Mouse (Mus musculus): ENCODE measurements at regions not wholly inside any gene's neighbourhood (a gene's known extent, or its start where the extent isn't known, plus 50 kb on each side); places are given as distances from the start of the nearest gene placed in this dataset.

GRCm38 (mm10) chr1:177531791-177532190, 89.6 kb downstream of the Zbtb18 start:
- TF ChIP-seq MAZ (IDR thresholded peaks at IDR 0.05; ENCODE audit: low read depth, low read length): no peak
- TF ChIP-seq TBP (conservative IDR thresholded peaks at IDR 0.05; ENCODE audit: low read depth, low read length): no peak
- no peak for TF ChIP-seq ZKSCAN1 (IDR thresholded peaks at IDR 0.05; ENCODE audit: borderline replicate concordance, low read depth, low read length)
- TF ChIP-seq CHD2 (IDR thresholded peaks at IDR 0.05; ENCODE audit: low read length): no peak
- no peak for TF ChIP-seq TCF12 (IDR thresholded peaks at IDR 0.05; ENCODE audit: low read depth, low read length)
- no peak for TF ChIP-seq MXI1 (IDR thresholded peaks at IDR 0.05; ENCODE audit: low read depth, low read length)
- TF ChIP-seq POLR2AphosphoS2 (IDR thresholded peaks at IDR 0.05; ENCODE audit: low read depth, low read length): no peak
- no peak for TF ChIP-seq PAX5 (IDR thresholded peaks at IDR 0.05; ENCODE audit: low read length)
- no peak for TF ChIP-seq SIN3A (IDR thresholded peaks at IDR 0.05; ENCODE audit: low read length)
- no peak for TF ChIP-seq CTCF (conservative IDR thresholded peaks at IDR 0.05 in 1 of 2, IDR thresholded peaks at IDR 0.05 in 1 of 2; ENCODE audit: low read depth in 2 of 2, low read length in 2 of 2)
- TF ChIP-seq MAX (IDR thresholded peaks at IDR 0.05; ENCODE audit: low read length): no peak
- no peak for TF ChIP-seq MAFK (IDR thresholded peaks at IDR 0.05; ENCODE audit: insufficient replicate concordance, low read length)
- TF ChIP-seq MEF2A (IDR thresholded peaks at IDR 0.05; ENCODE audit: borderline replicate concordance, low read depth, low read length): no peak
- no peak for TF ChIP-seq HCFC1 (IDR thresholded peaks at IDR 0.05; ENCODE audit: low read depth, low read length)
- TF ChIP-seq KAT2A (IDR thresholded peaks at IDR 0.05; ENCODE audit: insufficient replicate concordance, low read length): no peak
- TF ChIP-seq ZNF384 (IDR thresholded peaks at IDR 0.05; ENCODE audit: low read depth, low read length): no peak
- in situ Hi-C loops (cut with MboI; ENCODE audit: low pct_ligation_motif_present, low pct_unique_long_range_greater_than_20kb, low sequenced_read_pairs): no loop called here
- DNase-seq (ENCODE audit: extremely low read depth): no peak

DNA sequence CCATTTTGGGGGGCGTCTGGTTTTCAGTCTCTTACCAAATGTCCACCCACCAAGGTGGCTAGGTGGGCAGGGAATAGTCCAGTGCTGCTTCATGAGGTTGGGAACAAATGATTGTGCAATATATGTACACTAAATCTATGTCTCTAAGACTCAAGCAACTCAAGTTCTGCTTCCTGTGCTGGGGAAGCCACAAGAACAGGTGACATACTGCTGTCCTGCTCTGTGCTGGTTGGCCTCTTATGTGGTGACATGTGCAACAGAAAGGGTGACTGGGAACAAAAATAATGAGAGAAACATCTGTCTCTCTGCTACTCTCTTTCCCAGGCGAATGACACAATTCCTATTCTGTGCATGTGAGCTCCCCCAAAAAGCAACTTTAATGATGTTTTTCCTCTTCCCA, 90.5 kb downstream of the Zbtb18 start:
- no peak overlapping the region for H3K4me2 ChIP-seq (ENCODE audit: insufficient read depth, low read depth, poor library complexity, severe bottlenecking)
- H3K36me3 ChIP-seq (replicated peaks in 1 of 2; ENCODE audit: control insufficient read depth in 1 of 2, insufficient read depth in 1 of 2, low read length in 1 of 2): no peaks in the 10 kb centered on the region
- dilution Hi-C loops (cut with MboI; ENCODE audit: extremely low pct_ligation_motif_present, extremely low pct_unique_long_range_greater_than_20kb, low sequenced_read_pairs) (no loop called here), in situ Hi-C loops (cut with MboI; ENCODE audit: low pct_ligation_motif_present, low pct_unique_long_range_greater_than_20kb, low sequenced_read_pairs) (no loop called here)
- H3K9me3 ChIP-seq (replicated peaks; ENCODE audit: low read length): no peaks in the 10 kb centered on the region
- TF ChIP-seq IRF4 (IDR thresholded peaks at IDR 0.05; ENCODE audit: low read depth, low read length) (no peak), SMC3 (IDR thresholded peaks at IDR 0.05; ENCODE audit: low read depth, low read length) (no peak), E2F4 (IDR thresholded peaks at IDR 0.05; ENCODE audit: insufficient replicate concordance, low read depth, low read length) (no peak), MAZ (IDR thresholded peaks at IDR 0.05; ENCODE audit: low read depth, low read length) (no peak), BHLHE40 (IDR thresholded peaks at IDR 0.05; ENCODE audit: low read depth, low read length) (no peak), ZKSCAN1 (IDR thresholded peaks at IDR 0.05; ENCODE audit: borderline replicate concordance, low read depth, low read length) (no peak), ZC3H11A (IDR thresholded peaks at IDR 0.05; ENCODE audit: low read depth, low read length) (no peak), POLR2AphosphoS2 (IDR thresholded peaks at IDR 0.05; ENCODE audit: low read depth, low read length) (no peak), MXI1 (IDR thresholded peaks at IDR 0.05; ENCODE audit: low read depth, low read length) (no peak), ZMIZ1 (IDR thresholded peaks at IDR 0.05; ENCODE audit: low read depth, low read length) (no peak), UBTF (IDR thresholded peaks at IDR 0.05; ENCODE audit: low read depth, low read length) (no peak), CHD1 (IDR thresholded peaks at IDR 0.05; ENCODE audit: low read depth, low read length) (no peak), ETS1 (conservative IDR thresholded peaks at IDR 0.05; ENCODE audit: low read depth, low read length) (no peak), HCFC1 (IDR thresholded peaks at IDR 0.05; ENCODE audit: low read depth, low read length) (no peak), MYC (IDR thresholded peaks at IDR 0.05; ENCODE audit: low read depth, low read length) (no peak)
- H3K9ac ChIP-seq (ENCODE audit: insufficient read depth, low read depth): no peak overlapping the region
- H3K4me3 ChIP-seq (replicated peaks in 1 of 3; ENCODE audit: low read depth in 2 of 3, low read length in 2 of 3, poor library complexity in 1 of 3): no peak overlapping the region
- no peak for DNase-seq (ENCODE audit: extremely low read depth)
- no peaks in the 10 kb centered on the region for H3K27me3 ChIP-seq (replicated peaks)
- no peaks in the 10 kb centered on the region for H3K4me1 ChIP-seq (ENCODE audit: control insufficient read depth in 1 of 2, insufficient read depth in 2 of 2)
- no peaks in the 10 kb centered on the region for H3K79me2 ChIP-seq (replicated peaks; ENCODE audit: control insufficient read depth, extremely low read depth, insufficient read depth, poor library complexity, severe bottlenecking)
- no peak overlapping the region for H3K27ac ChIP-seq (ENCODE audit: insufficient read depth, low read depth)

More at GRCm38 (mm10) chr1:177531791-177532190, 89.6 kb downstream of the Zbtb18 start:
- dilution Hi-C loops (cut with MboI; ENCODE audit: extremely low pct_ligation_motif_present, extremely low pct_unique_long_range_greater_than_20kb, low sequenced_read_pairs): no loop called here
- Histone ChIP-seq H3K79me2 (replicated peaks; ENCODE audit: control insufficient read depth, extremely low read depth, insufficient read depth, poor library complexity, severe bottlenecking) (no peaks in the 10 kb centered on the region), H3K9me3 (replicated peaks; ENCODE audit: low read length) (no peaks in the 10 kb centered on the region), H3K27ac (ENCODE audit: insufficient read depth, low read depth) (no peak overlapping the region), H3K4me1 (ENCODE audit: control insufficient read depth in 1 of 2, insufficient read depth in 2 of 2) (no peaks in the 10 kb centered on the region), H3K36me3 (replicated peaks in 1 of 2; ENCODE audit: control insufficient read depth in 1 of 2, insufficient read depth in 1 of 2, low read length in 1 of 2) (no peaks in the 10 kb centered on the region), H3K4me3 (replicated peaks in 1 of 3; ENCODE audit: low read depth in 2 of 3, low read length in 2 of 3, poor library complexity in 1 of 3) (no peak overlapping the region), H3K9ac (ENCODE audit: insufficient read depth, low read depth) (no peak overlapping the region), H3K4me2 (ENCODE audit: insufficient read depth, low read depth, poor library complexity, severe bottlenecking) (no peak overlapping the region), H3K27me3 (replicated peaks) (no peaks in the 10 kb centered on the region)

Data from CH12.LX (cell line).